Mouse (Mus musculus): ENCODE data around the gene Ptprn2.

Ptprn2 gene

GRCm38 (mm10) chr12:116590076-116590475, 104.6 kb downstream of the Ptprn2 start:
- no peak for DNase-seq (ENCODE audit: low read depth, low spot score)

DNA sequence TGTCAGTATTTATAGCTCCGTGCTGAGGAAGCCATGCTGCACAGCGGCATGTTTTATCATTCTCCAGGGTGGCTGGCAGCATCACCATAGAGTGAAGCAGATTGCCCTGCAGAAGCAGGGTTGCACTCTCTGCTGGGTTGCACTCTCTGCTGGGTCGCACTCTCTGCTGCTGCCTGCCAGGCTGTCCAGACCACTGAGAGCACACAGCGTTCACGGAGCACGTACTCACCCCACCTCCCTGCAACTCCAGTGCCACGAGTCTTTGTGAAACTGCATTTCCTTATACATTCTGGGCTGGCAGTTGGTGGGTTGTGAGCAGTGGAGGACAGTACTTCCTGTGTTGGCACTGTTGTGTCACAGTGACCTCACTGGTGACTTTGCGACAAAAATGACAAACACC, 108.9 kb downstream of the Ptprn2 start:
- no peak for DNase-seq (ENCODE audit: low read depth, low spot score)

DNA sequence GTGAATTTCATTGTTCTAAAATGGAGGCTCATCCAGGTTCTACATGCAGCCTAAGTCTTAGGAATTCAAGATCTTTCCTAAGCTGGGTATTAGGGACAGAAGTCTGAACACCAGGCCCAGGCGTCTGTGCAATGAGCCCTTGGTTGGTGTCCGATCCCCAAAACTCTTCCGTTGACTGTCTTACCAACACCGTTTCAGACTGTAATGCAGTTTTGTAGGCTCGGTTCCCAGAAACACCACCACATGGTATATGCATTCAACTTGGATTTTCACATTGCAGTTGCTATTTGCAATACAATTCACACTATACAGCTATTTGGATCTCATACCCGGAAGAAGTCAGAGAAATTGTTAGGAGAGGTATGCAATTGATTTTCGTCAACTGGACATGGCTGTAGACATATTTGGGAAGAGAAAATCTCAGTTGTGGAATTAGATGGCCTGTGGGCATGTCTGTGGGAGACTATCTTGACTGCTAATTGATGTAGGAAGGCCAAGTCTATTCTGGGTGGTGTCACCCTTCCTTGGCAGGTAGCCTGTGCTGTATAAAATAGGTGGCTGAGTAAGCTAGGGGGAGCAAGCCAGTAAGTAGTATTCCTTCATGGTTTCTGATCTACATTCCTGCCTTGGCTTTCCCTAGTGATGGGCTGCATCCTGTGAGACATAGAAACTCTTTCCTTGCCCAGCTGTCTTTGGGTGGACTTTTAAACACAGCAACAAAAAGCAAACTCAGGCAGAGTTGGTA, 109.5 kb downstream of the Ptprn2 start:
- DNase-seq (ENCODE audit: low read depth, low spot score), result no peak

DNA sequence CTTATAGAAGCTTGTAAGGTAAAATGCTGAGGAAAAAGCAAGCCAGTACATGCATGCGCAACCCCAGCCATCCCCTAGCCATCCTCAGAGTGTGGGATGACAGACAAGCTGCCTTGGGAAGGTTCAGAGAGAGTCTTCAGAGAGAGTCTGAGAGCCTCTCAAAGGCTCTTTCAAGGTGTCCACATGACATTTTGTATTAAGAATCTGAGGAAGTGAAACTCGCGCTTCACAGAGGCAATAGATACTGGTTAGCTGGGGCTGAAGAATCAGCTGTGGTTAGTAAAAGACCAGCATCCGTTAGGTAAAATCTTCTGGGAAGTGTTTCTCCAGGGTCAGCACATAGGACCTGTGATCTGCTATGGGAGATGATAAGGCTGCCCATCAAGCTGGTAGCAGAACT, 110.2 kb downstream of the Ptprn2 start:
- DNase-seq (ENCODE audit: low read depth, low spot score), result no peak

- no peak for DNase-seq (ENCODE audit: low read depth, low spot score)
These were observed 111.5 kb downstream of the Ptprn2 start for GRCm38 (mm10) chr12:116596993-116597392.

DNA sequence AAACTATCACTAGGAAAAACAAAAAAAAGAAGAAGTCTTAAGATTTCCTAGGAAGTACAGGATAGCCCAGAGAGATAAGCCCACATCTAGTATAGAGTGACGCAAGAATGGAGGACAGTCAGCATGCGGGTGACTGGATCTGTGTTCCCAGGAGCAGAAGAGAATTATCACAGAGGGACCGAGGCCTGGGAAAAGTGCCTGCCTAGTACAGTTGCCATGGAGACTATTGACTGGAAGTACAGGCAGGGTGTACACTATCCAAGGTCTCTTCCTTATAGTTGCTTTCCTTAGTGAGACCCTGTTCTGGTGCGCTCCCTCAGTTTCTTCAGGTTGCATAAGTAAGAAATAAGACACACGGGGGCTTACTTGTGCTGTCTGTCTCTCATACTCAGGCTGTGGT, 112.2 kb downstream of the Ptprn2 start:
- DNase-seq (ENCODE audit: low read depth, low spot score), result no peak

DNA sequence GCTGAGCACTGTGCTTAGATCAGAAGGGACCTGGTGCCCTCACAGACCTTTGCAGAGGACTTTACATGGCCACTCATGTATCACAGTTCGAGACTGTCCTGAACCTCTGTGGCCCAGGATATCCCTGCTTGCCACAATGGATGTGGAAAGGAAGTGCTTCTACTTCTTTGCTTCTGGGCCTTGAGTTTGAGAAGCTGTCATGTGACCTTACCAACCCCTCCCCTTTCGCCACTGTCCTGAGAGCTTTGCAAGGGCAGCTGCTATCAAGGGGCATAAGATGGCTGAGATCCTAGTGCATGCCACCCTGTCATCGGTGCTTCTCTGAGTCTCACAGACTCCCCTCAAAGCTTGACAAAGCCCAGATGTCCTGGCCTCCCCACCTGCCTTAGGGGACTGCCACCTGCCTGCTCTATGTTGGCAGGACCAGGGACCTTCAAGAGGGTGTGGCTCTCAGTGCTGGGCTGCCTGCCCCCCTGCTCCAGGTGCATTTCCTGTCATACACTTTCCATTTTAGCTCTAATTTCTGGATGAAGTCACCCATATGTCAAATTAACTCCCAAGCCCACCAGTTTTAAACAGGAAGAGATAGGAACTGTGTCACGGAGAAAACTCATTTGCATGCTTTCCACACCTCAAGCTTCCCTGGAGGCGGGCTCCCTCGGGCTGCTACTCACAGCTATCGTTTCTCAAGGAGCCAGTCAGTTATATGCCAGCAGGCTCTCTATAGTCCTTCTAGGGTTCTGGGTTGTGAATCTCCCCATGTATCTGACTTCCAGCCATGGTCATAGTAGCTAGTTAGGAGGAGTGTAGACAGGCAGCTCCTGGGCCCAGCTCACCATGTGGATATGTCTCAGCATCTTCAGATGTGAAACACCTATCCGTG, 112.8 kb downstream of the Ptprn2 start:
- no peak for DNase-seq (ENCODE audit: low read depth, low spot score)

GRCm38 (mm10) chr12:116599537-116599936, 114.0 kb downstream of the Ptprn2 start:
- DNase-seq (ENCODE audit: low read depth, low spot score), result peak; percentile 69

DNA sequence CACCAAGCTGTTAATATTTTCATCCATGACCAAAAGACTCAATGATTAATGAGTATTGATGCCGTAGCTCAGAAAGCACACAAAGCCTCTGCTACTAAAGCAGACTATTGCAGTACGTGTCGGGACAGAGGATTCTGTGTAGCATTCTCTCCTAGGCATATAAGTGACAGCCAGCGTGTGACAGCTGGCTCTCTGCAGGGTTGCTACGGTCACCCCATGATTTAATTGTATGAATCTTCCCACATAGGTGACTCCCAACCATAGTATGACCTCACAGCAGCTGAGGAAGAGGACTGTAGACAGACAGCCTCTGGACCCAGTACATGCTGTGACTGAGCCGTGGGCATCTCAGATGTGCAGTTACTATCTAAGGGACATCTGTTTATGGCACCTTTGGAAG, 114.5 kb downstream of the Ptprn2 start:
- no peak for DNase-seq (ENCODE audit: low read depth, low spot score)

GRCm38 (mm10) chr12:116601395-116601794, 115.9 kb downstream of the Ptprn2 start:
- no peak for DNase-seq (ENCODE audit: low read depth, low spot score)

GRCm38 (mm10) chr12:116601921-116602320, 116.4 kb downstream of the Ptprn2 start:
- DNase-seq (ENCODE audit: low read depth, low spot score), result no peak

- DNase-seq (ENCODE audit: low read depth, low spot score), result no peak
These were observed 123.1 kb downstream of the Ptprn2 start for GRCm38 (mm10) chr12:116608598-116608997.

DNA sequence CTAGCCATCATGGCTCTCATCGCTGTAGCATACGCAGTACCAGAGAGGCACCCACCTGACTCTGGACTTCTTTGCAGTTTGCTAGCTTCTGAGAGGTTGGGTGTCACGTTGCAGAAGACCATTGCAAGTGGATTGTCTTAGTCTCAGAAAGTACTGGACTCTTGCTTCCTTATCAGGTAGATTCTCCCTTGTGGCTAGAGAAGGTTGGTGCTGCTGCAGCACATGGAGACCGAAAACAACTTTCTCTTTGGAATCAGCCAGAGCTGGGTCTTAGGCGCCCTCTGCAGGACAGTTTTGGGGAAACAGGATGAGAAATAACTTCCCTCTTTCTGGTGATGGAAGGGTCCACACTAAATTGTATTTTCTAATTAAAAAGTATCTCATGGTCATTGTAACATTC, 134.3 kb downstream of the Ptprn2 start:
- DNase-seq (ENCODE audit: low read depth, low spot score), result no peak

- DNase-seq (ENCODE audit: low read depth, low spot score), result no peak
These were observed 134.8 kb downstream of the Ptprn2 start for GRCm38 (mm10) chr12:116620299-116620698.

DNA sequence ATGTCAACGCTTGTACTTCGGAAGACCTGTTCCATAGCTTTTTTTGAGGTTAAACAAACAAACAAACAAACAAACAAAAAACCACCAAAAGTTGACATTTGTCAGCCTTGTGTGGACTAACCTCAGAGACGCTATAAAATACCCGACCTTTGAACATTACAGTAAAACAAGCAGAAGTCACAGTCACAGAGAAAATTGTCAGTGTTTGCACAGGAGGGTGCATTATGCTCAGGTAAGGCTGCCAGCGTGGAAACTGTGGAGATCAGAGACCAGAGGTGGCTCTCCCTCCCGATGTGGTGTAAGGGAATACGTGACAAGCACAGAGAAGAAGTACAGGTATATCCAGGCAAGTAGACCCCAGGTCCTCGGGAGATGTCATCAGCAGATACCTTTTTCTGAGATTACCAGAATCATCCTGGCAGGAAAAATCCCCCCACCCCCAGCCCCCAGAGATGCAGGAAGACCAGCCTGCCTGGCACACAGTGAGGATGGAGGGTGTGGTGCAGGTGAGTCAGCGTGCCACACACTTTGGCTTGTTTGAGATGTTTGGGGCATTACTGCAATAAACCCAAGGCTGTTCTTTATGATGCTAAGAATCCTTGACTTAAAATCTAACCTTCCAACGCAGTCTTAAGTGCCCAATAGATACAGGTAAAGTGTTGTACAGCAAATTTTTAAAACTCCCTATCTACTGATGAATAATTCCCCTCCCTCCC, 136.0 kb downstream of the Ptprn2 start:
- DNase-seq (ENCODE audit: low read depth, low spot score), result no peak

GRCm38 (mm10) chr12:116622665-116623387, 137.3 kb downstream of the Ptprn2 start:
- DNase-seq (ENCODE audit: low read depth, low spot score), result no peak

- no peak for DNase-seq (ENCODE audit: low read depth, low spot score)
These were observed 140.1 kb downstream of the Ptprn2 start for GRCm38 (mm10) chr12:116625391-116626281.

DNA sequence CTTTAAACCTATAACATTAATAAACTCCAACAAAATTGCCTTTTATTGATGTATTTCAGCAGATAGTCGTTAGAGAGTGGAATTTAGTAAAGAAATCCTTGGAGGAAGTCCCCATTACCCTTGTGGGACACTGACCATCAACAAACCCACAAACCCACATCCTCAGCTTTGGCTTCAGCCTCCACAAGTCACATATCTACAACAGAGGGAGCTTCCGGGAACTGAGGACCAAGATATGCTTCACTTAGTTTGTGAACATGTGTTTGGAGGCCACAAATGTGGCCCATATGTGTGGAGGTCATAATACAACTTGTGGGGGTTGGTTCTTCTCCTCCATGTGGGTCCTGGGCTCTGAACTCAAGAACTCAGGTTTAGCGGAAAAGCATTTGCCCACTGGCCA, 143.5 kb downstream of the Ptprn2 start:
- DNase-seq (ENCODE audit: low read depth, low spot score), result no peak

DNA sequence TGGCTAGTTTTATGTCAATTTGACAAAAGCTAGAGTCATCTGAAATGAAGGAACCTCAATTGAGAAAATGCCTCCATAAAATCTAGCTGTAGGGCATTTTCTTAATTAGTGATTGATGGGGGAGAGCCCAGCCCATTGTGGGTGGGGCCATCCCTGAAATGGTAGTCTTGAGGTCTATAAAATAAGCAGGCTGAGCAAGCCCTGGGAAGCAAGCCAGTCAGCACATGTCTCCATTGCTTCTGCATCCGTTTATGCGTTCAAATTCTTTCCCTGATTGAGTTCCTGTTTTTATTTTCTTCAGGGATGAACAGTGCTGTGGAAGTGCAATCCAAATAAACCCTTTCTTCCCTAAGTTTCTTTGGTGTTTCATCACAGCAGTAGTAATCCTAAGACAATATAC, 152.0 kb downstream of the Ptprn2 start:
- no peak for DNase-seq (ENCODE audit: low read depth, low spot score)

- no peak for DNase-seq (ENCODE audit: low read depth, low spot score)
These were observed 155.4 kb downstream of the Ptprn2 start for GRCm38 (mm10) chr12:116640871-116641270.
